Mouse (Mus musculus) adrenal gland, adult 18-20 months (tissue): ENCODE data around the gene Ifitm10. TPM values are rescaled to one million over a fixed set of nuclear protein-coding genes. Genes with fewer than 3 reads are reported as not detected.
"Not testable (repeated sequence)": the region's sequence is repeated elsewhere in the genome, so short reads cannot be mapped to it uniquely, and the experiment has no call there.

Experiments
- DNase-seq, 2 experiments: peaks; one replicate each; pipeline ENCODE4 v3.0.0; 2021 to 2022; ENCODE audit warnings: low spot score in 2 of 2
- total RNA-seq, 2 experiments: library from RNA; stranded (reverse); gene quantifications; 1 replicate in 1 of 2; 2 replicates in 1 of 2; pipeline ENCODE4 v1.2.3; 2021

Gene Ifitm10
- total RNA-seq, 2 experiments from 2014 or later = 2.1 to 3.1 TPM

DNA sequence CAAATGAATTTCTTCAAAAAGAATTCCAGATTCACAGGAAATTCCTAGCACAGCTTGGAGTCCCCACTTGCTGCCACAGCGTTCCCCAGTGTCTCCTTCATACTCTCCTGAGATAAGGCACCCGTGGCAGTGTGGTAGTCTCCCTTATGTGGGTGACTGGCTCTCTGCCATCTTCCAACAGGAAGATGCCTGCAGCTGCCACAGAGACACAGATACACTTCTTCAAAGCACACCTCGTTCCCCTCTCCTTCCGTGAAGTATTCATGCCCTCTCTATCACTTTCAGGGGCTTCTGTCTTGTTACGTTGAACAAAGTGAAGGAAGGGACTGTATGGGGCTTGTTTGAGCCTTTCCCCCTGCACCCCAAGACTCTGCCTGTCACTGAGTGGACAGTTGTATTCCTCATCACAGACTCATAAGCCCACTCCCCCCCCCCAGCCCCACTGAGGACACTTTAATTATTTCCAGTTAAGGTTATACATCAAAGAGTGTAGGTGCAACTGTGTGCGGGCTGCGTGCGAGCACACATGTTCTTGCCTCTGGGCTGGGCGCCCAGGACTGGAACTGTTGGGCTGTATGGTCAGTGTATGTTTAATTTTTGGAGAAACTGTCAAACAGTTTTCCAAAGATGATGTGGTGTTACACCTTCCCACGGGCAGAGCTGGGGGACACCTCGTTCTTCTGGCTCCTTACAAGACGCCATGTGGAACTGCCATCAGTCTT, 50.0 kb downstream of the Ifitm10 start:
- DNase-seq = no peak

DNA sequence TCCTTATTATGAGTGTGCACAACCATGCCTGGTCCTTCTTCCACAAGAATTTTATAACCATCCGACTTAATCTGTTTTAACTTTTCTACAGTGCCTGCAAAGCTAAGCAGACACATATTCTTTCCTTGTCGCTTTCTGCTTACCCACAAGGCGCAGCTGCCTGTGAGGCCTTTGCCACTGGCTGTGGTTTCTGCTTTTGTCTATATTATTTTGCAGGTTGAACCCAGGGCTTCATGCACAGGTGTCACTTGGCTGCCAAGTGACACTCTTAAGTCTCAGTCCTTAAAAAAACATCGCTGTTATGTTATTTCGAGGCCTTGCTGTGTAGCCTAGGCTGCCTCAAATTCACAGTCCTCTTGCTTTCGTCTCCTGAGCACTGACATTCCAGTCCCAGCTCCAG, 50.9 kb downstream of the Ifitm10 start:
- DNase-seq = no peak

DNA sequence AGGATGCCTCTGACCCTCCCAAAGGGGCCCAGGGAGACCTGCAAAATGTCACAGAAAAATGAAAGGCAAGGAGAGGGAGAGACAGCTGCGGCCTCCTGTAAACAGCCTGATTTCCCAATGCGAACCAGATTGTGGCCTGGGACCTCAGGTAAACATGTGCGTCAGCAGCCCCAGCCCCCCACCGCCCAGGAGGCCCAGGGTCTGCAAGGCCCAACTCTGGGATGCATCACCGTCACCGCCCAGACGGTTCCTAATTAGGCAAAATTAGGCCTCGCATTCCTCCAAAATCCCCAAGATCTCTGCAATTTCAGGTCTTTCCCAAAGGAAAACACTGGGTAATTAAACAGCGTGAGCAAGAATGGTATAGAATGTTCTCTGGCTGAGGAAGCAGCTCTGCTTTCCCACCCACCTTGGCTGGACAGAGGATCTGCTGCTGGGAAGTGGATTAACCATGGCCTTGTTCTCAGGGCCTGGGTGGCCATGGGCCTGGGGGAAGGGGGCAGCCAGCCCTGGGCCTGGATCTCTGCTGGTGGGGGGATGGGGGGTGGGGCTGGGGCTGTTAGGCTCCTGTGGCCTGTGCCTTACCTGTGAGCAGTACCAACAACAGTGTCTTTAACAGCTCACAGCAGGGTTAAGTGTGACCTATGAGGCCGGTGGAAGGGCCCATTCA, 51.8 kb downstream of the Ifitm10 start:
- not testable (repeated sequence) for DNase-seq

DNA sequence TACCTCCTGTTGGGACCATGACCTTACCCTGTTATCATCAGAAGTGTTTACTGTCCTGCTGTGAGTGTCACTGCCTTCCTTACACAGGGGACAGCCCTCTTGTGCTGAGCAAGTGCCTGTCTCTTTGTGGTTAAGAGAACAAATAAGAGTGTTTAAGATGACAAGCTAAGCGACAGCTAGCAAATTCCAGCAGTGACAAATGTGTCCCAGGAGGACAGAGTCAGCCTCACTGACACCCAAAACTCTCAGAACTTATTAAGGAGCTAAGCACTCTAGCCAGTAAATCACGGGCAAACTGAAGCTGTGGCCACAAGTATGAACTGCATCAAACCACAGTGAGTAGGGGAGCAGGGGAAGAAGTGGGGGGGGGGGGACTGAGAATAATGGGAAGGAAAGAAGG, 52.6 kb downstream of the Ifitm10 start:
- DNase-seq = no peak

DNA sequence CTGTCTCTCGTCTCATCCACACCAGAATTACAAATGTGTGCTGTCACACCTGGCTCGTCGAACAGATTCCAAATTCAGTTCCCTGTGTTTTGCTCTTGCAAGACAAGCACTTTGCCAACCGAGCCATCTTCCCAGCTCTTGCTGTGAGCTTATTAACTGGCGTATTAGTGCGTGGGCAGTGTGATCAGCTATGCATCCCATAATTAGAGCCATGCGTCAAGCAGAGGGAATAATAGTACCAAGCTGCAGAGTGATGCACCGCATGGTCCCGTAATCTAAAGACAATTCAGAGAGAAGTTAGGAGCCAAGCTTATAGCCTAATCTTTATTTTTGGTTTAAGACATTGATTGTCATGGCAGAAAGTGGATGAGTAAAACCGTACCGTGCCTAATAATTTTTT, 54.4 kb downstream of the Ifitm10 start:
- no peak for DNase-seq

DNA sequence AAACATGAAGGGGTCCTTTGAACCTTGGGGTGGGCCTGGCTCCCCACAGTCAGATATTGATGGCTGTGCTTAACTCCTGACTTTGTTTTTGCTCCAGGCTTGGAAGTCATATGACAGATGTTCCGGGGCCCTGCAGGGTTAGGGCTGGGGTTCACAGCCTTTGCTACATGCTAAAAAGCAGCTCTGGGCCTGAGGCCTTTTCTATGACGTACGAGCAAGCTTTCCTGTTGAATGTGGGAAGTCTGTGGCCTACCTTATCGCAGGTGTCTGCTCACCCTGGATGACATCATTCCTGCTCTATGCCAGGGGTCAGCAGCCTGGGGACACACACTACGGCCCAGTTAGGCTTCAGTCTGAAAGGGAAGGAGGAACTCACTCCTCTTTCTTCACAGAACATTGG, 56.3 kb downstream of the Ifitm10 start:
- DNase-seq = no peak

DNA sequence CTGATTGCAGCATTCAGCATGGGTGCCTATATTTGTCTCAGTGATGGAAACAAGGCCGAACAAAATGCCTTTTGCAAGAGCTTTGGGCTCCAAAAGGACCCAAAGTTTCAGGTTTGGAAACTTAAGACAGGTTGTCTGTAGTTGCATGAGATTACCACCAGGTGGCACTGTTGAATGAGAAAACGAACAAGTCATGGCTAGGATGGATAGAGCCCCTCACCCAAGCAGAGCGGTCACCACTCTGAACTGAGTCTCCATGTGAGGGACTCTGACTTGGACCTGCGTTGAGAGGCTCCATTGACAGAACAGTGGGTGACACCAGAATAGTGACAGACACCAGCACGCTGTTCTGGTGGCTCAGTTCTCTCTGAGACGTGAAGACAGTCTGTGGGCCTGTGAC, 57.0 kb downstream of the Ifitm10 start:
- DNase-seq = peak in 1 of 2 experiments; percentile 22

DNA sequence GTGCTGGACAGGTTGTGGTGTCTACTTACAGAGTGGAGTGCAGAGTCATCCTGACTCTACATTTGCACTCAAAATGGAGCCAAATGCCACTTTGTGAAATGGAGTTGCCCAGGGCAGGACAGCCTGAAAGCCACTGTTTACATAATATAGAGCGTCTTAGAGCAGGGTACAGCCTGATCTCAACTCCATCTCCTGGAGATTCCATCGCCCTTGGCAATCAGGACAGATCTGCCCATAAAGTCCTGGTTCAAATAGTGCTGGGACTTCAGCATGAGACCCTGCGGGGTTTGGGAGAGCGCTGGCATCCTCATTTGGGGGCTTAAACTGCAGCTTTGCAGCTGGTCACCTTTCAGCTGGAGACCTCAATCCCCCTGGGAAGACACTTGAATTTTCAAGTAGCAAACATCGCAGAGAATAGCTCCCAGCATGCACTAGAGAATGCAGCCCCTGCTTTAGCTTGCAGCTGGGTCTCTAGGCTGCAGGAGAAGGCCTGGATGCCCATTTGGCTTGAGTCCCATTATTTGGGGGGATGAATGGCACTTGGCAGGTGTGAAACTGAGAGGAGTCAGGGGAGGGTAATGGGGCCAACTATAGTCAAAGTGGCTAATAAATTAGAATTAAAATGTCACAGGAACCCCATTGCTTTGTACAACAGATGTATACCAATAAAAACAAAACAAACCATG, 58.8 kb downstream of the Ifitm10 start:
- no peak for DNase-seq

DNA sequence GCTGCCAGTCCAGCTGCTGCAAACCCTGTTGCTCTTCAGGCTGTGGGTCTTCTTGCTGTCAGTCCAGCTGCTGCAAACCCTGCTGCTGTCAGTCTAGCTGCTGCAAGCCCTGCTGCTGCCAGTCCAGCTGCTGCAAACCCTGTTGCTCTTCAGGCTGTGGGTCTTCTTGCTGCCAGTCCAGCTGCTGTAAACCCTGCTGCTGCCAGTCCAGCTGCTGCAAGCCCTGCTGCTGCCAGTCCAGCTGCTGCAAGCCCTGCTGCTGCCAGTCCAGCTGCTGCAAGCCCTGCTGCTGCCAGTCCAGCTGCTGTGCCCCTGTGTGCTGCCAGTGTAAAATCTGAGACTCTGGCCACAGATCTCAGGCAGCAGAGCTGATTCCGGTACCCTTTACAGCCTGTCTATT, 69.6 kb downstream of the Ifitm10 start:
- not testable (repeated sequence) for DNase-seq

DNA sequence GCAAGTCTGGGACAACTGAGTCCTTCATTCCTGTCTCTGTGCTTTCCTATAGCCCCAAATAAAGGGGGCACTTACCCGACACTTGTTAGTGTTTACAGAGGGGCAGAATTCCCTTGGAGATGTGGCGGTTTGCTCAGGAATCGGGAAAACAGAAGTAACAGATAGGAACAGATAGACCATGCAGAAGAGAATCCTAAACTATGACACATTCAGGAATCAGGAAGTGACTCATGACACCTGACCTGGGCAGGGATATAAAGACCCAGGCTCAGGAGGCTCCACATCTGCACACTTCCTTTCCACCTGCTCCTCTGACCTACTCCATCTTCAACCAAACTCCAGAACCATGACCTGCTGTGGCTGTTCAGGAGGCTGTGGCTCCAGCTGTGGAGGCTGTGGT, 70.3 kb downstream of the Ifitm10 start, which contains the start of gene Krtap5-4:
TSS of gene Krtap5-4 (plus strand) at position 301 of the 400 bp plus-strand sequence.
- DNase-seq = no peak

DNA sequence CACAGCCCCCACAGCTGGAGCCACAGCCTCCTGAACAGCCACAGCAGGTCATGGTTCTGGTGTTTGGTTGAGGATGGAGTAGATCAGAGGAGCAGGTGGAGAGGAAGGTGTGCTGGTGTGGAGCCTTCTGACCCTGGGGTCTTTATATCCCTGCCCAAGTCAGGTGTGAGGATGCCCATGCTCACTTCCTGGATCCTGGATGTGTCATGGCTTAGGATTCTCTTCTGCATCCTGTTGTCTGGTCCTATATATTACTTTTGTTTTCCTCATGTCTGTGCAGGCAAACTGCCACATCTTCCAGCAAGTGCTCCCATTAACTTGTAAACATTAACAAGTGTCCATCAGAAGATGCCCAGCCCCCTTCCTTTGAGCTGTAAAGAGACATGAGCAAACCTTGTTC, 76.5 kb downstream of the Ifitm10 start, which contains the start of gene Krtap5-1:
TSS of gene Krtap5-1 (minus strand) at position 101 of the 400 bp plus-strand sequence.
- not testable (repeated sequence) for DNase-seq

DNA sequence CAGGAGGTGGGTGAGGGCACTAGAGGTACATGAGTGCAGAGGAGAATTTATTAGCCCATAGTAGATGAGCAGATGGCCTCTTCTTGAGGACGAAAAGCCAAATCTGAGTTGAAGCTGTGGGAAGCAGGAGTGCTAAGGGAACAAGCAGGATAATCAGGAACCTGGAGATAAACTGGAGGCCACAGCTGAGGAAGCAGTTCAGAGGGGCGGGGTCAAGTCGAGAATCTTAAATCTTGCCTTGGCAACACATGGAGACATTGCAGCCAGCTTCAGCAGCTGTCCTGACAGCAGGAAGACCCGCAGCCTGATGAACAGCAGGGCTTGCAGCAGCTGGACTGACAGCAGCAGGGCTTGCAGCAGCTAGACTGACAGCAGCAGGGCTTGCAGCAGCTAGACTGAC, 77.4 kb downstream of the Ifitm10 start:
- DNase-seq = not testable (repeated sequence)

DNA sequence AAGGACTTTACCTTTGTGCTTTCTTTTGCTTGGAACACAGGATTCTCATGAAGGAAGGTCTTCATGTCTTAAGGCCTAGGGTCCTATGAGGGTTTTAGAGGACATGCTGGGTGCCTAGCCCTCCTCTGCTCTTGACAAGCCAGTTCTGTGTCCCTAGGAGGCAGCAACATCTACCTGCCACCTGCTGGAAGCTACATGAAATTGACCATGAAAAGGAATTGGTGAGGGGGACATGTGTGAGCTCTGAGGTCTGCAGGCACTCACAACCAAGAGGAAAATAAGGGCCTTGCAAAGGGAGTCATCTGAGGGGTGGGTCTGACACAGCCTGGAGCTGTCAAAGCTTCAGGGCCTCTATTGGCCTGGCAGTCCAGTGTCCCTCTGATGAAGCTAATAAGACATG, 78.1 kb downstream of the Ifitm10 start:
- no peak for DNase-seq

DNA sequence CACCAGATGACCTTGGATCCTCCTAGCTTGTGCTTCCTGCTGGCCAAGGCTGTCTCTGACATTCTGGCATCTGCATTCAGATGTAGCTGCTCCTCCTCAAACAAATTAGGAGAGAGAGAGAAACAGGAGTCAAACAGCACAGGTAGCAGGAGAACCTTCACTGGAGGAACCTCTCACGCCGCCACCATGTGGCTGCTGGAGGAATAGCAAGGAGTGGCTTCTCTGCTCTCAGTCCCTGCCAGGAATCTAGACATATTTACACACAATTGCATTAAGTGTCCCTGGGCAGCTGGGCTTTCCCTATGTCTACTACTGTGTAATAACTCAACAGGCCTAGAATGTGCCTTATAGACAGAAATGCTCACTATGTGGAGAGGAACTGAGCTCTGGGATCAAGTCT, 79.7 kb downstream of the Ifitm10 start:
- DNase-seq = not testable (repeated sequence)

DNA sequence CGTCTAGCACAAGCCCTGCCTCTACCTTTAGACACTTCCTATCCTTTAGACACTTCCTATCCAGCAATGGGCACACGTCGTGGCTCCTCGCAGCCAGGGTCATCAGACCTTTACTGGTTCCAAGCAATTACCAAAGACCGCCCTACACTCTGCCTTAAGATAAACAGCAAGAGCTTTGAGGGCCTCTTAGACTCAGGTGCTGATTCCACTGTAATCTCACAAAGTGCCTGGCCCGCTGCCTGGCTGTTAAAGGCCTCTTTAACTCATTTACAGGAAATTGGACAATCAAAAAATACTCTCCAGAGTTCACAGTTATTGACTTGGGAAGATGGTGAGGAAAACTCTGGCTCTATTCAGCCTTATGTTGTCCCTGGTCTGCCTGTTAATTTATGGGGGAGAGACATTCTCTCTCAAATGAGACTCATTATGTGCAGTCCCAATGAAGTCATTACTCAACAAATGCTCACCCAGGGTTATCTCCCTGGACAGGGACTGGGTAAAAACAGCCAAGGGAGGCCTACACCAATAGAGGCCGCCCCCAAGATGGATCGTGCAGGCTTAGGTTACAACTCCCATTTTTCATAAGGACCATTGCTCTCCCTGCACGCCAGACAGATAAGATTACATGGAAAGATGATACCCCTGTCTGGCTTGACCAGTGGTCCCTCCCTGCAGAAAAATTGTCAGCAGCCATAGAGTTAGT, 87.5 kb downstream of the Ifitm10 start:
- not testable (repeated sequence) for DNase-seq

DNA sequence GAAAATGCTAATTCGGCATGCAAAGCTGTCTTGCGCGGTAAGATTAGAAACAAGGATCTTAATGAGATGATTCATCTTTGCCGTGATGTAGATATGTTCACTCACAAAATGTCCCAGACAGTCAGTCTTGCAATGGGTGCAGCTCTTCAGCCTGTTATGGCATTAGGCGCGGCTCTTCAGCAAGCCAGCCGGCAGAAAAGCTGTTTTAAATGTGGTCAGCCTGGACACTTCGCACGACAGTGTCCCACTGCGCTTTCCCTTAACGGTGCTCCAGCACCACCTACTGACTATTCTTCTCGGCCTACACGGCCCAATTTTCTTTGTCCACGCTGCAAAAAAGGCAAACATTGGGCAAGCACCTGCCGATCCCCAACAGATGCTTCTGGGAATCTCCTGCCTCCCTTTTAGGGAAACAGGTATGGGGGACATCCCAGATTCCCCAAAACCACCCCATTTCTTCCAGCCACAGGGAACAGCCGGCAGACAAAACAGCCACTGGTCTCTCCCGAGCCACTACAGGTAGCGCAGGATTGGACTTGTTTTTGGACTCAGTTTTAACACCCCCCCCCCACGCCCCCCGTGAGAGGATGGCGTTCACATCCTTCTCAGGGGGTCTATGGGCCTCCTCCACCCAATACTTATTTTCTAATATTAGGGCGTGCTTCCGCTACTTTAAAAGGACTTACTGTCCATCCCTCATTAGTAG, 88.3 kb downstream of the Ifitm10 start:
- DNase-seq = peak; percentile 22 to 40

DNA sequence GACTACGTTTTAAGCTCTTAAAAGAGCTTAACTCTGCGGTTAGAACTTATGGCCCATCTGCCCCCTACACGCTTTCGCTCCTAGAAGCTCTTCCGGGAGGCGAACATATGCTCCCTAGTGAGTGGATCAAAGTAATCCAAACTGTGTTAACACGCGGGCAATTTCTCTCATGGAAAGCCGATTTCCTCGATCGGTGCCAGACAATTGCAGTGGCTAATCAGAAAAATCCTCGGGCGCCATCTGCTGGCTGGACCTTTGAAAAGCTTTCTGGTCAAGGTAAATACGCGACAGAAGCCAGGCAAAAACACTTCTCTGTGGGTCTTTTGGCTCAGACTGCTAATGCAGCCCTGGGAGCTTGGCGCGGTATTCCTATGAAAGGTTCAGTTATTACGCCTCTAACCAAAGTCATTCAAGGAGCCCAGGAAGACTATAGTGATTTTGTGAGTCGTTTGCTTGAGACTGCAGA, 88.9 kb downstream of the Ifitm10 start:
- DNase-seq = peak; percentile 91 to 94

DNA sequence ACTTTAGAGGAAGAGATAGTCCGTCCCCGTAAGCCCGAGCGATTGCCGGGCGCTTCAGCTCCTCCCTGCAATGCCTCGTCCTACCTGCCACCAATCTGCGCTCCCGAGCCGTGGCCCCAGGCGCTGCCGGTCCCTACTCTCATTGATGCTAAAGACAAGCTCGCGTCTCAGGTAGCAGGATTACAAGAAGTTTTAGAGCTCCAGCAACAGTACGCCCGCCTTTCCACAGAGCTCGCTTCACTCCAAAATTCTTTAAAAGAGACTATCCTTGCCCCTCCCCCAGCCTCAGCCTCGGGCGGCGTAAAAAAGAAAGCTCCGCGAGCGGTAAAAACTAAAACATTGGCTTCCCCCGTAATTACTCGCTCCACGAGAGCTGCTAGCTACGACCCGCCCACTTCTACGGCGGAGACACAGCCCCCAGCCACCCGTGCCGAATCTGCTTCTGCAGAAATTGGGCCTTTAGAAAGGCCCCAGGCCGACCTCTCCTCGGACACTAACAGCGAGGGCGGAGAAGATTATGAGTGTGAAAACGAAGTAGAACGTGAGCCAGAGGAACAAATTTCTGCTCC, 89.4 kb downstream of the Ifitm10 start:
- DNase-seq = peak; percentile 44 to 52

DNA sequence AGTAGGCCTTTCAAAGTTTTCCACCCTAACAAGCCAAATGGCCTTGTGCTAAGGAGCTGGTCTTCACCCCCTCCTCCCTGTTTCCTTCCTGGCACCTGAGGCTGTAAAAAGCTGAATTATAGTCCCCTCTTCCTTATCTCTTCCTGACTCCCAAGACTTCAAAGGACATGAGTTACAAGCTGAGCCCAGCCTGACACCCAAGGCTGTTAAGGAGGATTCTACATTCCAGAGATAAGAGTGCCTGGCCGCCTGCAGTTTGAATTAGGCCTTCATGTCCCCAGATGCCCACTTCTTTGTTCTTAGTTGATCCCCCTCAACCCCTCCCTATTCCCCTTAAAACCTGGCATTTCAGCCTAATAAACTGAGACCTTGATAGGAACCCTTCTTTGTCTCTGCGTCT, 90.7 kb downstream of the Ifitm10 start:
- DNase-seq = not testable (repeated sequence)

DNA sequence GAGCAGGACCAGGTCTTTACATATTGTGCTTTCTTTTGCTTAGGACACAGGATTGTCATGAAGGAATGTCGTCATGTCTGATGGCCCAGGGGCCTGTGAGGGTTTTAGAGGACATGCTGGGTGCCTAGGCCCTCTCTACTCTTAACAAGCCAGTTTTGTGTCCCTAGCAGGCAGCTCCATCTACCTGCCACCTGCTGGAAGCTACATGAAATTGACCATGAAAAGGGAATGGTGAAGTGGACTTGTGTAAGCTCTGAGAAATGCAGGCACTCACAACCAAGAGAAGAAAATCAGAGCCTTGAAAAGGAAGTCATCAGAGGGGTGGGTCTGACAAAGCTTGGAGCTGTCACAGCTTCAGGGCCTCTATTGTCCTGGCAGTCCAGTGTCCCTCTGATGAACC, 94.3 kb downstream of the Ifitm10 start:
- not testable (repeated sequence) for DNase-seq
